Mouse (Mus musculus) lung, adult 2 months (tissue): ENCODE results near the gene Col4a3. TPM values are rescaled to one million over a fixed set of nuclear protein-coding genes. Genes with fewer than 3 reads are reported as not detected.

Experiments used
- DNase-seq: peaks from one replicate; pipeline ENCODE4 v3.0.0; 2022
- H3K4me1 ChIP-seq: fragments of 200-500 bp; 2 replicates; pipeline ENCODE4 v1.6.1; 2011; ENCODE audit warnings: low read length; ENCODE audit not compliant: control insufficient read depth, insufficient read depth
- H3K4me3 ChIP-seq: fragments of 200-500 bp; replicated peaks from 2 replicates; pipeline ENCODE3; 2011; ENCODE audit warnings: low read depth, mild to moderate bottlenecking, control low read depth, low read length; ENCODE audit errors: extremely low read depth
- CTCF ChIP-seq: fragments of 200-500 bp; IDR thresholded peaks from 2 replicates; pipeline ENCODE4 v1.5.1; 2011; ENCODE audit warnings: mild to moderate bottlenecking, low read length, control low read depth; ENCODE audit not compliant: insufficient read depth
- POLR2A ChIP-seq: fragments of 200-500 bp; IDR thresholded peaks from 2 replicates; pipeline ENCODE4 v1.6.1; 2011; ENCODE audit warnings: low read depth, mild to moderate bottlenecking, control low read depth, low read length, borderline replicate concordance; ENCODE audit errors: extremely low read depth
- WGBS: fragments of 180-500 bp; shearing (Covaris S2); methylation state at CpG from one replicate; pipeline ENCODE4 v1.1.7; 2018; 5-methylcytosine and 5-hydroxymethylcytosine counted together
- polyA plus RNA-seq: library from polyadenylated mRNA; depleted of rRNA; stranded (reverse); fragments of >200 nt; gene quantifications from 2 replicates; pipeline ENCODE4 v1.2.3, GENCODE M21; 2012

The Col4a3 gene
- polyA plus RNA-seq, 1 experiment, result 64.6 TPM

DNA sequence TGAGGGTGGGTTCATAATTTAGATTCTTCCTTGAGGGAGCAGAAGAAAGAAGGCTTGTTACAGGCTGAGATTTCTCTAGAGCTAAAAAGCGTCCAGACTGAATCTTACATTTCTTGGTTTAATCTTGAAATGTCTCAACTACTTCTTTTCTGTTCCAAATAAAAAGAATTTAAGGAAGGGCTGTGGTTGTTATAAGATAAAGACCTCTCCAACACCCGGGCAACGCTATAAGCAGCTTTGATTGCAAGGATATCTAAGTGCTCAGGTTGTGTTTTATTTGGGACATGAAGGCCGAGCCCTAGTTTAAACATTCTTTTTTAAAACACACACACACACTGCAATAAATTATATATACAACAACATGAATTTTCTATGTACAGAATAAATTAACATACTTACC lies 17.3 kb upstream of the Col4a3 start:
- Histone ChIP-seq H3K4me3 (no peak overlapping the region), H3K4me1 (no peaks in the 10 kb centered on the region)
- no peak for DNase-seq
- WGBS, result 62% methylated on average over 4 of the region's 4 CpGs
- no peak for TF ChIP-seq CTCF
- TF ChIP-seq POLR2A, result no peak

DNA sequence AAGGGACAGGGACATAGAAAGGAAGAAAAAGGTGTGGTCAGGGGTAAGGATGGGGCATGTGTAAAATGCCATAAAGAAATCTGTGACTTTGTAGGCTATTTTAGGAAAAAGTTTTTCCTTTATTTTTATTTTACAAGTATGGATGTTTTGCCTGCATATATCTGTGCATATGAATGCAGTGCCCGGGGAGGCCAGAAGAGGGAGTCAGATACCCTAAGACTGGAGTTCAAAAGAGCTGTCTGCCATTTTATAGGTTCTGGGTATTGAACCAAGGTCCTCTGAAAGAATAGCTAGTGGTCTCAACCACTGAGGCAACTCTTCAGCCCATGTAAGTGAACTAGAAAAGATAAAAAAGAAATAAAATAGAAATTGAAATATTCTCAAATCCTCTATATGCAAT lies 15.0 kb upstream of the Col4a3 start:
- WGBS, result 59% methylated on average over 1 of the region's 1 CpGs
- no peak for DNase-seq
- TF ChIP-seq POLR2A, result no peak
- Histone ChIP-seq H3K4me1 (no peaks in the 10 kb centered on the region; the same call in 1 of the 2 replicates), H3K4me3 (no peak overlapping the region)

DNA sequence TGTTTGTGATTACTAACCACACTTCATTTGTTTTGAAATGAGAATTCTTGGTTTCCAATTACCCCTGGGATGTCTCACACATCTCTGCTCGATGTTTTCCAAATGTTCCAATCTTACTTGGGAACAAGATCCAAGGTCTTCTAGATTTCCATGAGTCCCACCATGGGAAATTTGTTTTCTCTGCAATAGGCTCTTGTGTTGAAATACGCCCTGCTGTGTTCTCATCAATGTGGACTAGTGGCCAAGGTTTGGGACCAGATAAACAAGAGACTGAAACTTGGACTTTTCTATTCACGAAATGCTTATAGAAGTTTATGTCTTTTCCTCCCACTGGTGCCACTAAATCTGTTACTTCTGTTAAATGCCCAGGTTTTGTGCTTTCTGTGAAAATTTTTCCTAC lies 11.0 kb upstream of the Col4a3 start:
- peaks cover 7% of the 10 kb centered on the region for H3K4me1 ChIP-seq
- no peak overlapping the region for H3K4me3 ChIP-seq
- TF ChIP-seq POLR2A (no peak), CTCF (no peak)
- DNase-seq, result no peak
- 86% methylated on average over 3 of the region's 3 CpGs for WGBS

DNA sequence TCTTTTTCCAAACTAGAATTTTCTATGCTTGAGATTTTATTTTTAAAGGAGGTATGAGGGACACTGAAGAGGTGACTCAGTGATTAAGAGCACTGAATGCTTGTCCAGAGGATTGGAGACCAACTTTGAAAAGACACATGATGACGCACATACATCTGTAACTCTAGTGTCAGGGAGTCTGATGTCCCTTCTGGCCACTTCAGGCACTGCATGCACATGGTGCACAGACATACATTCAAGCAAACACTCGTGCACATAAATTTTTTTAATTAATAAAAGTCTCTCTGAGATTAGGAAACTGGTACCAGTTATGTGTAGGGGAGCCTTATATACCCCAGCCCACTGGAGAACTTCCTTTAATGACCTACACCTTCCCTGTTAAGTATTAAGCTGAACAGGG lies 10.5 kb upstream of the Col4a3 start:
- no peak for TF ChIP-seq POLR2A
- TF ChIP-seq CTCF, result no peak
- Histone ChIP-seq H3K4me3 (no peak overlapping the region), H3K4me1 (peaks cover 7% of the 10 kb centered on the region)
- WGBS, result 79% methylated on average over 2 of the region's 2 CpGs
- DNase-seq, result no peak

DNA sequence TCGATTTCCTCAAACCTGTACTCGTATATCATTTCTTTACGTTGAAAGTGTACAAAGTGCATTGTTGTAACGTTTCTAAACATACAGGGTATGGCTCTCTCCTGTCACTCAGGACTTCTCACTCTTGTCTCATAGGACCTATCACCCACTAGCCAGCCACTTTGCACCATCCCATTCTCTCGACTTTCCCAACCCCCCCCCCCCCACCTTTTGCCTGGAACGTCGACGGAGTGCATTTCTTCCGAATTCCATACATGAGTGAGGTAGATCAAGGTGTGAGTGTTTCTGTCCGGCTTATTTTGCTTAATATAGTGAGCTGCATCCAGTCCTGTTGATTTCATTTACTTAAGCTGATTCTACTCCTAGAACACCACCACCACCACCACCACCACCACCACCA lies 9.4 kb upstream of the Col4a3 start:
- WGBS, result 73% methylated on average over 10 of the region's 10 CpGs
- peaks cover 7% of the 10 kb centered on the region for H3K4me1 ChIP-seq
- H3K4me3 ChIP-seq, result no peak overlapping the region
- DNase-seq, result no peak
- TF ChIP-seq POLR2A (no peak), CTCF (no peak)

DNA sequence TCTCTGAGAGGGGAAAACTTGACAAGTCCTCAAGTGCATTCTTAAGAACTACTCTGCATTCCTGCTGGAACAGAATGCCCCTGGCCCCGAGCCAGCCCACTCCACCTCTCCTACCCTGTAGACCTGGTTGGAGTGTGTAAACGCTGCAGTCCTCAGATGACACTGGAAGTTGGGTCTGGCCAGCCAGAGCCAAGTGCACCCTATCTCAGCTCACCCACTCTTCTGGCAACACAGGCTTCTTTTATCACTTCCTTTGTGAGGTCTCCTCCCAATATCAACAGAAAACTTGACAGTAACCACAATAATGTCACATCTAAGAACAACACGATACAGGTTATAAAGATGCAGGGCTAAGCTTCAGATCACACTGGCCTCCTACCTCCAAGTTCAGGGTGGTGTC lies 8.8 kb upstream of the Col4a3 start:
- H3K4me3 ChIP-seq, result no peak overlapping the region
- H3K4me1 ChIP-seq, result peaks cover 7% of the 10 kb centered on the region
- no peak for TF ChIP-seq CTCF
- peak; percentile 15; the same call in 1 of the 2 replicates for TF ChIP-seq POLR2A
- 36% methylated on average over 3 of the region's 3 CpGs for WGBS
- peak; percentile 85 for DNase-seq

DNA sequence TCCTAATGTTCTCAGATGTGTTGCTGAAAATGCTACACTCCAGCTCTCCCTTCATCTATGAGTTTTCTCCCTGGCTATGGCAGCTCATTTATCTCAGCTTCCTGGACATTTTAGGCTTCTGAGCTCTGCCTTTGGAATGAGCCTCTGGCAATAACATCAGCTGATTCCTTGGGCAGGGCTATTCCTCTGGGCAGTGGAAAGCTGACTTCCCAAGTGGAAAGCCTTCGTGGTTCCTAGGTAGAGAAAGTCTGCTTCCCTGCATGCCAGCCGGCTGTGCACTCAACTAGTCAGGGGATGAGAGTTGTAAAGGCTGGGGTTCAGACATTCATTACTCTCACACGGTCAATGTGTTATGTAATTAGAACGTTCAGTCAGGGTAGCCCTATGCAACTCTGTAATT lies 8.4 kb upstream of the Col4a3 start:
- H3K4me3 ChIP-seq, result no peak overlapping the region
- peak; percentile 37 for DNase-seq
- H3K4me1 ChIP-seq, result peaks cover 7% of the 10 kb centered on the region
- no peak for TF ChIP-seq POLR2A
- TF ChIP-seq CTCF, result no peak
- WGBS, result 40% methylated on average over 4 of the region's 4 CpGs

DNA sequence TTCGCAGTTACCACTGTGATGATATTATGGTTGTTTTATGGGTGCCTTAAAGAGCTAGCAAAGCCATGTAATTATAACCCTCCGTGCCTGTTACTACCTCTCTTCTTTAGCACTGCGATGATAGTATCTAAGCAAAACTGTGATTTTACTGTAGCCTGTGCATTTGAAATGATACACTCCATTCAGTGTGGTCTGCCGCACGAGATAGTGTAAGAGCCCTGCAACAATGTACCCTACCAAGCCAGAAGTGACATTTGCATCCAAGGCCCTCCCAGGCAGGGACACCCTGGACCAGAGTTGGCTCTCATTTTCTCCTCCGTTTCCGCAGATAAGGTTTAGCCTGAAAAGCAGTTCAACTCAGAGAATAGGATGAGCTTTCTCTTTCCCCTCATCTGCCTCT lies 740 bp upstream of the Col4a3 start:
- Histone ChIP-seq H3K4me1 (peaks cover 4% of the 10 kb centered on the region; the same call in 1 of the 2 replicates), H3K4me3 (peak overlapping the region; percentile 6)
- 69% methylated on average over 7 of the region's 7 CpGs for WGBS
- TF ChIP-seq CTCF, result no peak
- TF ChIP-seq POLR2A, result no peak
- no peak for DNase-seq

DNA sequence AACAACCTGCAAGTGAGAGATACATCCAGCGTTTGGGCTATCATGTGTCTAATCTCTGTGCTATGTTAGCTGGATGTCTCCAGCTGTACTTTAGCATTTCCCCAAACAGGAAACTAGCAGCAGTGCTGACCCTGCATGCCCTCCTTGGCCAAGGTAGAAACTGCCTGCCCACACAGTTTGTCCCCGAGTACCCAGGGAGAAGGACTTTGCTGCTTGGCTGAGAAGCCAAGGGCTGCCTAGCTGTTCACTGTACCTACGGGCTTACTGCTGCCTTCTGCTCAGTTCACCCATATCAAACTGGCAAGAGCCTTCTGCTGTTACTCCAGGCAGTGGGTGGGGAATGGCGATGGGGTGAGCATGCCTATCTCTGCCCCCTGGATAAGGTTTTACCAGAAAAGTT lies 3.5 kb downstream of the Col4a3 start:
- no peak overlapping the region for H3K4me3 ChIP-seq
- peaks cover 4% of the 10 kb centered on the region; the same call in 1 of the 2 replicates for H3K4me1 ChIP-seq
- TF ChIP-seq CTCF (no peak), POLR2A (no peak)
- DNase-seq, result no peak
- WGBS, result 35% methylated on average over 4 of the region's 4 CpGs

DNA sequence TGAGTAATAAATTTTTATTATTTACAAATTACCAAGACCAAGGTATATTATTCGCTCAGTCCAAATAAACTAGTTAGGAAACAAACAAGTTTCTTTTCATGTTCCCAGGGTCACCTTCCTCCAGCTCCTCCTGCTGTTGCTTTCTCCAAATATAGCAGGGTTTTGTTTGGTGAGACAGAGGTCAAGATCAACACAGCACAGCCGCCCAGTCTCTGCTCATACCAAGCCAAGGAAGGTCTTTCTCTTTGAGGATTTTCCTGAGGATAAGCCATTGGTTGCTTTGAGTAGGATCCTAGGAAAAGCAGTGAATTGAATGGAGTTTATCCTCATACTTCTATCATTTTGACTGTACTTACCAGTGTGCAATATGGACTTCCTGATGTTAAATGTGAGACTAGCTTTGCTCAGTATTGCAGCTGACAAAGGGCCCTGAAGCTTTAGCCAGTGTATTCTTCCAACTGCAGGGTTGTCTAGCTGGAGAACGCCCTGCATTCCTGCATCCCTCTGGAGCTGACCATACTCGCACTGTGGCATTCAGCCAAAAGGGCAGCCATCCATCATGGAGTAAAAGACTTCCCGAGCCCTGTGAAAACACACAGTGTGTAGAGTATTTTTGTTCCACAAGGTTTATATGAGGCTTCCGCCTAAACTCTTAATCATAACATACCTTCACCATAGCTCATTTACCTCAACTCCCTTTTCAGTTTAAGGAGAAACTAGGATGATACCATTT lies 10.3 kb downstream of the Col4a3 start:
- DNase-seq, result no peak
- Histone ChIP-seq H3K4me3 (no peak overlapping the region), H3K4me1 (peaks cover 5% of the 10 kb centered on the region; the same call in 1 of the 2 replicates)
- WGBS, result 25% methylated on average over 6 of the region's 6 CpGs
- no peak for TF ChIP-seq CTCF
- TF ChIP-seq POLR2A, result no peak
